Mouse (Mus musculus): ENCODE measurements around the gene Gm49486.
"Not testable (repeated sequence)": the region's sequence is repeated elsewhere in the genome, so short reads cannot be mapped to it uniquely, and the experiment has no call there.

Gm49486 gene

GRCm38 (mm10) chr15:79225780-79226179, 3.4 kb upstream of the Gm49486 start:
- not testable (repeated sequence) for DNase-seq

- no peak for DNase-seq
Observed at GRCm38 (mm10) chr15:79235268-79235667, 6.1 kb downstream of the Gm49486 start.

- DNase-seq, result no peak
Observed at GRCm38 (mm10) chr15:79238036-79238435, 8.8 kb downstream of the Gm49486 start.

GRCm38 (mm10) chr15:79242574-79243233, 13.5 kb downstream of the Gm49486 start:
- DNase-seq, result no peak

- DNase-seq, result peak; percentile 84 to 88
Observed at GRCm38 (mm10) chr15:79243234-79244042, 14.2 kb downstream of the Gm49486 start.

GRCm38 (mm10) chr15:79244071-79244893, 15.1 kb downstream of the Gm49486 start:
- no peak for DNase-seq

GRCm38 (mm10) chr15:79245321-79245720, 16.1 kb downstream of the Gm49486 start:
- DNase-seq, result no peak

GRCm38 (mm10) chr15:79250236-79250635, 21.0 kb downstream of the Gm49486 start:
- no peak for DNase-seq

GRCm38 (mm10) chr15:79251168-79251567, 22.0 kb downstream of the Gm49486 start:
- DNase-seq, result no peak

- DNase-seq, result no peak
Observed at GRCm38 (mm10) chr15:79251781-79252491, 22.7 kb downstream of the Gm49486 start.

- DNase-seq, result no peak
Observed at GRCm38 (mm10) chr15:79252580-79252979, 23.4 kb downstream of the Gm49486 start.

GRCm38 (mm10) chr15:79254661-79255060, 25.5 kb downstream of the Gm49486 start, which contains the start of gene Slc16a8:
Gene Slc16a8 (minus strand): TSS chr15:79254761.
- no peak for DNase-seq

GRCm38 (mm10) chr15:79258521-79258920, 29.3 kb downstream of the Gm49486 start:
- no peak for DNase-seq

GRCm38 (mm10) chr15:79261095-79261725, 32.0 kb downstream of the Gm49486 start:
- no peak for DNase-seq

GRCm38 (mm10) chr15:79261757-79262156, 32.6 kb downstream of the Gm49486 start:
- no peak for DNase-seq

GRCm38 (mm10) chr15:79262375-79262774, 33.2 kb downstream of the Gm49486 start:
- DNase-seq, result no peak

GRCm38 (mm10) chr15:79262786-79263309, 33.7 kb downstream of the Gm49486 start:
- no peak for DNase-seq

GRCm38 (mm10) chr15:79263726-79264125, 34.5 kb downstream of the Gm49486 start:
- no peak for DNase-seq

- no peak for DNase-seq
Observed at GRCm38 (mm10) chr15:79265384-79265783, 36.2 kb downstream of the Gm49486 start.

GRCm38 (mm10) chr15:79268521-79268920, 39.3 kb downstream of the Gm49486 start:
- DNase-seq, result no peak

GRCm38 (mm10) chr15:79270317-79271123, 41.3 kb downstream of the Gm49486 start:
- DNase-seq, result peak; percentile 88 to 89

Data from thymus, adult 18-20 months (tissue).